Mouse (Mus musculus): ENCODE measurements around the gene Slc35g1. TPM values are rescaled to one million over a fixed set of nuclear protein-coding genes. Genes with fewer than 3 reads are reported as not detected.

The Slc35g1 gene
- polyA plus RNA-seq, 1 experiment from 2014 or later = 1.4 TPM

GRCm38 (mm10) chr19:38400851-38401250 is 5.1 kb downstream of the Slc35g1 start:
- Histone ChIP-seq H3K4me2 (replicated peaks) (no peak overlapping the region), H3K27ac (replicated peaks) (no peak overlapping the region), H3K9ac (replicated peaks) (no peak overlapping the region), H3K27me3 (no peaks in the 10 kb centered on the region), H3K4me3 (no peak overlapping the region), H3K36me3 (no peaks in the 10 kb centered on the region), H3K9me3 (no peaks in the 10 kb centered on the region), H3K4me1 (peaks cover 12% of the 10 kb centered on the region)
- ATAC-seq (replicated peaks) = no peak
- 88% methylated on average over 2 of the region's 2 CpGs for WGBS

GRCm38 (mm10) chr19:38401416-38401815 is 5.6 kb downstream of the Slc35g1 start:
- no peak for ATAC-seq (replicated peaks)
- no peak overlapping the region for H3K4me3 ChIP-seq
- 90% methylated on average over 2 of the region's 2 CpGs for WGBS
- H3K27ac ChIP-seq (replicated peaks) = no peak overlapping the region
- H3K9me3 ChIP-seq = no peaks in the 10 kb centered on the region
- no peak overlapping the region for H3K4me2 ChIP-seq (replicated peaks)
- H3K27me3 ChIP-seq = no peaks in the 10 kb centered on the region
- H3K36me3 ChIP-seq = no peaks in the 10 kb centered on the region
- H3K9ac ChIP-seq (replicated peaks) = no peak overlapping the region
- H3K4me1 ChIP-seq = peaks cover 8% of the 10 kb centered on the region

GRCm38 (mm10) chr19:38410357-38411056 is 14.7 kb downstream of the Slc35g1 start:
- no peak overlapping the region for H3K9ac ChIP-seq (replicated peaks)
- no peaks in the 10 kb centered on the region for H3K27me3 ChIP-seq
- H3K4me3 ChIP-seq = no peak overlapping the region
- H3K36me3 ChIP-seq = no peaks in the 10 kb centered on the region
- H3K4me1 ChIP-seq = no peaks in the 10 kb centered on the region
- no peak overlapping the region for H3K4me2 ChIP-seq (replicated peaks)
- WGBS = 84% methylated on average over 10 of the region's 10 CpGs
- ATAC-seq (replicated peaks) = no peak
- H3K9me3 ChIP-seq = no peaks in the 10 kb centered on the region
- no peak overlapping the region for H3K27ac ChIP-seq (replicated peaks)

GRCm38 (mm10) chr19:38413861-38414260 is 18.1 kb downstream of the Slc35g1 start:
- Histone ChIP-seq H3K9ac (replicated peaks) (no peak overlapping the region), H3K4me1 (peaks cover 5% of the 10 kb centered on the region; the same call in 1 of the 2 replicates), H3K27ac (replicated peaks) (no peak overlapping the region), H3K27me3 (no peaks in the 10 kb centered on the region), H3K4me2 (replicated peaks) (no peak overlapping the region), H3K4me3 (no peak overlapping the region), H3K36me3 (no peaks in the 10 kb centered on the region), H3K9me3 (no peaks in the 10 kb centered on the region)
- WGBS = 90% methylated on average over 6 of the region's 6 CpGs
- ATAC-seq (replicated peaks) = no peak

GRCm38 (mm10) chr19:38418819-38419423 is 23.1 kb downstream of the Slc35g1 start:
- Histone ChIP-seq H3K4me2 (replicated peaks) (no peak overlapping the region), H3K36me3 (no peaks in the 10 kb centered on the region), H3K27me3 (no peaks in the 10 kb centered on the region), H3K4me3 (no peak overlapping the region), H3K4me1 (peaks cover 11% of the 10 kb centered on the region; the same call in 1 of the 2 replicates), H3K27ac (replicated peaks) (0 out of 2 replicates have a peak overlapping the region, but pooled peaks have one; percentile 46), H3K9ac (replicated peaks) (no peak overlapping the region), H3K9me3 (no peaks in the 10 kb centered on the region)
- 29% methylated on average over 4 of the region's 4 CpGs for WGBS
- ATAC-seq (replicated peaks) = peak; percentile 78; the same call in 1 of the 2 replicates

GRCm38 (mm10) chr19:38420751-38421295 is 25.0 kb downstream of the Slc35g1 start:
- no peak overlapping the region for H3K9ac ChIP-seq (replicated peaks)
- H3K27ac ChIP-seq (replicated peaks) = no peak overlapping the region
- peaks cover 11% of the 10 kb centered on the region; the same call in 1 of the 2 replicates for H3K4me1 ChIP-seq
- no peaks in the 10 kb centered on the region for H3K36me3 ChIP-seq
- H3K4me3 ChIP-seq = no peak overlapping the region
- H3K9me3 ChIP-seq = no peaks in the 10 kb centered on the region
- ATAC-seq (replicated peaks) = no peak
- WGBS = 80% methylated on average over 4 of the region's 4 CpGs
- H3K4me2 ChIP-seq (replicated peaks) = no peak overlapping the region
- H3K27me3 ChIP-seq = no peaks in the 10 kb centered on the region

- Histone ChIP-seq H3K4me3 (no peak overlapping the region), H3K4me1 (peaks cover 11% of the 10 kb centered on the region; the same call in 1 of the 2 replicates), H3K4me2 (replicated peaks) (no peak overlapping the region), H3K36me3 (no peaks in the 10 kb centered on the region), H3K27me3 (no peaks in the 10 kb centered on the region), H3K9ac (replicated peaks) (no peak overlapping the region), H3K27ac (replicated peaks) (no peak overlapping the region), H3K9me3 (no peaks in the 10 kb centered on the region)
- no peak for ATAC-seq (replicated peaks)
- WGBS = 64% methylated on average over 7 of the region's 7 CpGs
Measured at GRCm38 (mm10) chr19:38421436-38421835, 25.7 kb downstream of the Slc35g1 start.

GRCm38 (mm10) chr19:38422926-38423325 is 27.1 kb downstream of the Slc35g1 start:
- Histone ChIP-seq H3K9me3 (no peaks in the 10 kb centered on the region), H3K4me1 (peaks cover 11% of the 10 kb centered on the region; the same call in 1 of the 2 replicates), H3K9ac (replicated peaks) (no peak overlapping the region), H3K27me3 (no peaks in the 10 kb centered on the region), H3K4me2 (replicated peaks) (no peak overlapping the region), H3K4me3 (no peak overlapping the region), H3K27ac (replicated peaks) (no peak overlapping the region), H3K36me3 (no peaks in the 10 kb centered on the region)
- ATAC-seq (replicated peaks) = no peak
- 21% methylated on average over 6 of the region's 6 CpGs for WGBS

- Histone ChIP-seq H3K4me2 (replicated peaks) (no peak overlapping the region), H3K9me3 (no peaks in the 10 kb centered on the region), H3K9ac (replicated peaks) (no peak overlapping the region), H3K4me1 (peaks cover 6% of the 10 kb centered on the region; the same call in 1 of the 2 replicates), H3K36me3 (no peaks in the 10 kb centered on the region), H3K27ac (replicated peaks) (no peak overlapping the region), H3K4me3 (no peak overlapping the region), H3K27me3 (no peaks in the 10 kb centered on the region)
- 39% methylated on average over 7 of the region's 7 CpGs for WGBS
- no peak for ATAC-seq (replicated peaks)
Measured at GRCm38 (mm10) chr19:38423884-38424283, 28.1 kb downstream of the Slc35g1 start.

GRCm38 (mm10) chr19:38424581-38424980 is 28.8 kb downstream of the Slc35g1 start:
- Histone ChIP-seq H3K27ac (replicated peaks) (no peak overlapping the region), H3K27me3 (no peaks in the 10 kb centered on the region), H3K4me2 (replicated peaks) (no peak overlapping the region), H3K4me1 (no peaks in the 10 kb centered on the region), H3K9me3 (no peaks in the 10 kb centered on the region), H3K9ac (replicated peaks) (no peak overlapping the region), H3K4me3 (no peak overlapping the region), H3K36me3 (no peaks in the 10 kb centered on the region)
- WGBS = 92% methylated on average over 6 of the region's 7 CpGs
- no peak for ATAC-seq (replicated peaks)

GRCm38 (mm10) chr19:38429269-38429668 is 33.5 kb downstream of the Slc35g1 start:
- H3K4me2 ChIP-seq (replicated peaks) = no peak overlapping the region
- H3K27ac ChIP-seq (replicated peaks) = no peak overlapping the region
- H3K9ac ChIP-seq (replicated peaks) = no peak overlapping the region
- H3K4me3 ChIP-seq = no peak overlapping the region
- ATAC-seq (replicated peaks) = no peak
- H3K9me3 ChIP-seq = no peaks in the 10 kb centered on the region
- H3K27me3 ChIP-seq = no peaks in the 10 kb centered on the region
- no peaks in the 10 kb centered on the region for H3K4me1 ChIP-seq
- H3K36me3 ChIP-seq = no peaks in the 10 kb centered on the region
- 49% methylated on average over 5 of the region's 5 CpGs for WGBS

GRCm38 (mm10) chr19:38430475-38430874 is 34.7 kb downstream of the Slc35g1 start:
- Histone ChIP-seq H3K9me3 (no peaks in the 10 kb centered on the region), H3K4me1 (no peaks in the 10 kb centered on the region), H3K4me2 (replicated peaks) (no peak overlapping the region), H3K4me3 (no peak overlapping the region), H3K36me3 (no peaks in the 10 kb centered on the region), H3K9ac (replicated peaks) (no peak overlapping the region), H3K27me3 (no peaks in the 10 kb centered on the region), H3K27ac (replicated peaks) (no peak overlapping the region)
- 82% methylated on average over 8 of the region's 8 CpGs for WGBS
- no peak for ATAC-seq (replicated peaks)
